Mouse (Mus musculus): ENCODE results near the gene Hist2h2ab. TPM values are rescaled to one million over a fixed set of nuclear protein-coding genes. Genes with fewer than 3 reads are reported as not detected.
A peak's percentile ranks its signal among the peaks of the same experiment; 100 is the strongest.
"Not testable (repeated sequence)": the region's sequence is repeated elsewhere in the genome, so short reads cannot be mapped to it uniquely, and the experiment has no call there.

Gene Hist2h2ab
- total RNA-seq, 2 experiments from 2014 or later = 16.5 to 17.3 TPM

DNA sequence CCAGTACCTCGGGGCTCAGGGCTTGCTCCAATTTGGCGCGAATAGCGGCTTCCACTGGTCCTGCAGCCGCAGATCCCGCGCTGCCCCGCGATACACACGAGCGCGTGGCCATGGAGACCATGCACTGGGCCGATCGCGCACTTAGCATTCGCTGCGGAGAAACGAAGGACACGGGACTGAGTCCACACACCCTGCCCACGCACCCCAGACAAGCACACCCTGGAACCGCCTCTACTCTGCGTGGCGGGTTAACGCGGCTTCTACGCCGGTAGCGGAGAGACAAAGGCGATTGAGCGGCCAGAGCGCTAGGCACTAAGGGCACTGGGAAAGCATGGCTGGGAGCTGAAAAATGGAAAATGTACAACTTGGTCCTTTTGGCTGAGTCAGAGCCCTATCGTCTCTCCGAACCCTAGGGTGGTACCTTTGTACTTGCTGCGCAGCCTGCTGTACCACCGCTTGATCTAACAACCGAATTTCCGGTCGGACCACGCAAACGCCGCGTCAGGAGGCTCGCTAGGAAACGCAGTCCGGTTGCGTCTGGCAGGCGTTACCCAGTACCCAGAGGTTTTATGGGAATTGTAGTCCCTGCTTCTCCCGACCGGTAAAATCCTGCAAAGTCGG is 22.4 kb upstream of the Hist2h2ab start:
- peak; percentile 88 to 94 for DNase-seq (ENCODE audit: low spot score in 2 of 2)

DNA sequence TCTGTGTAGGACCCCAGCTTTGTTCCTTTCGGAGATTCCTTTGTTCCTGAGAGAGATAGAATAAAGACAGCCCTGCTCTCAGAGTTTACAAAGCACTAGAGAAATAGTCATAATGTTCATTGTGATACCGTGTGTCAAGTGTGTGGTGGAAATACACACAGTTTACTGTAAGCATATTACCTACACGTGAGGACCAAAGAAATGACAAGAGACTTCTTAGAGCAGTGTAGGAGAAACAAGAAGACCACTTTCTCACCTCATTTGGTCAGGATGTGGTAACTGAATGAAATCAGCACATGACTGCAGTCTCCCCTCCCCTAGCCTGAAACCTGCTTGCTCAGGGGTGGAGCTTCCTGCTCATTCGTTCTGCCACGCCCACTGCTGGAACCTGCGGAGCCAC is 21.5 kb upstream of the Hist2h2ab start:
- DNase-seq (ENCODE audit: low spot score in 2 of 2) = no peak

DNA sequence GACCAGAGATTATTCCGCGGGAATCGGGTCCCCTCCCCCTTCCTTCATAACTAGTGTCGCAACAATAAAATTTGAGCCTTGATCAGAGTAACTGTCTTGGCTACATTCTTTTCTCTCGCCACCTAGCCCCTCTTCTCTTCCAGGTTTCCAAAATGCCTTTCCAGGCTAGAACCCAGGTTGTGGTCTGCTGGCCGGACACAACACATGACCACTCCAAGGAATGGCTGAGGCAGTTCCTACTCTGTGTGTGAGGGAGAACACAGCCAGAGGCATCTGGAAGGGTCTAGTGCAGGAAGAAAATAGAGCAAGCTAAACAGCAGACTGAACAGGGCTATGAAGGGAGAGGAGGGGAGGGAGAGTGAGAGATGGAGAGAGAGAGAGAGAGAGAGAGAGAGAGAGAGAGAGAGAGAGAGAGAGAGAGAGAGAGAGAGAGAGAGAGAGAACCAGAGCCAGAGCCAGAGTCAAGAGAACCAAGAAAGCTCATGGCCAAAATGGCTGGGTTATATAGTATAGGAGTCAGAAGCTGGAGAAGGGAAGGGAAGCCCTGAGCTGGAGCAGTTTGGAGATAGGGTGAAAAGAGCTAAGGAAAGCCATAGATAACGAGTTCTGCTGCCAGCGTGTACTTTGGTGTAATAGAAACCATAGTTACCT is 20.9 kb upstream of the Hist2h2ab start:
- DNase-seq (ENCODE audit: low spot score in 2 of 2) = not testable (repeated sequence)

DNA sequence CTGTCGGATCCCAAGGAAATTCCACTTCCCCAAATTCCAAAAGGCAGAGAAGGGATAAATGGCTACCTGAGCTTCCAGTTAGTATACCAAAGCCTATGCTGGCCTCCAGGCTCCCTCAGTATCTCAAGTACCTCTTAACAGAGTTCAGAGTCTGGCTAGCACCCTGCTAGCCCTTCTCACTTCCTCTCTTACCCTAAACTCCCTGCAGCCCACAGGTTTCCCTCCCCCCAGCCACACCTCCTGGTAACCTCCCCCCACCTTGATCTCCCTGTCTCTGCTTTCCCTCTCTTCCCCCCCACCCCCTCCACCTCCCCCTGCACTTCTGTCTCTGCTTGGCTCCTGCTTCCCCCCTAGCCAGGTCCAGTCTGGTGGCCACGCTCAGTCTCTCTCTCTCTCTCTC is 19.9 kb upstream of the Hist2h2ab start:
- DNase-seq (ENCODE audit: low spot score in 2 of 2) = no peak

DNA sequence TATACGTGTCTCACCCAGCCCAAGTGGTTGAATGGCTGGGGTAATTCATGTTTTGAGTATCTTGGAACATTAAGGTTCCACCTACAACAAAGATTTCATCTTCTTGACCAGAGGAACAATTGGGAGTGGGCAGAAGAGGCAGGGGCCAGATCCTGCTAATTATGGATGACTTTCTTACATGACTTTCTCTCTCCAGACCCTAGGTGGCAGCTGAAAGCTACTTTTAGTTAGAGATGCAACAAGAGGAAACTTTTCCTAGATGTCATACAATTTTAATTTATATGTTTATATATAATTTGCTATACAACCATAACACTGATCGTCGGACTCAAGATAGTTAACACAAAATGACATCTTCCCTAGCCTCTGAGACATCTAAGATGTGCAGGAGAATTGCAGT is 11.8 kb upstream of the Hist2h2ab start:
- DNase-seq (ENCODE audit: low spot score in 2 of 2) = no peak

- no peak for DNase-seq (ENCODE audit: low spot score in 2 of 2)
Measured at GRCm38 (mm10) chr3:96209242-96209641, 10.4 kb upstream of the Hist2h2ab start.

DNA sequence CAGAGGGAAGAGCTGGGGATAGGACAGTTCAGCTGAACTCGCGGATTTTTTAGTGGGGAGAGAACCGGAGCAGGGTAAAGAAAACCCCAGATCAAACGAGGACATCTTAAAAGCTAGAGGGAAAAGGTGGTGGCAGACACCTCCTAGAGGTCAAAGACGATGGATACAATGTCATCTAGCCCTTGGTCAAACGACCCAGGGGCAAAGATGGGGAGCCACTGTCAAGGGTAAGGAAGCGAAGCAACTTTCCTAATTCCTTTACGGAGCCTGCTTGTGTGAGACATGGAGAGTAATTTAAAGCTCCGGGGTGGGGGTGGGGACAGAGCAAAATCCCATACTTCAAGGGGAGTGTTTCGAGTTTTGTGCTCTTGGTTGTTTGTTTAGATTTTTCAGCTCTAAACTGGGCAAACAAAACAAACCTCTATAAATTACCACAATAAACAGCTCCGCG is 449 bp upstream of the Hist2h2ab start:
- peak in 1 of 2 experiments; percentile 20 for DNase-seq (ENCODE audit: low spot score in 2 of 2)

DNA sequence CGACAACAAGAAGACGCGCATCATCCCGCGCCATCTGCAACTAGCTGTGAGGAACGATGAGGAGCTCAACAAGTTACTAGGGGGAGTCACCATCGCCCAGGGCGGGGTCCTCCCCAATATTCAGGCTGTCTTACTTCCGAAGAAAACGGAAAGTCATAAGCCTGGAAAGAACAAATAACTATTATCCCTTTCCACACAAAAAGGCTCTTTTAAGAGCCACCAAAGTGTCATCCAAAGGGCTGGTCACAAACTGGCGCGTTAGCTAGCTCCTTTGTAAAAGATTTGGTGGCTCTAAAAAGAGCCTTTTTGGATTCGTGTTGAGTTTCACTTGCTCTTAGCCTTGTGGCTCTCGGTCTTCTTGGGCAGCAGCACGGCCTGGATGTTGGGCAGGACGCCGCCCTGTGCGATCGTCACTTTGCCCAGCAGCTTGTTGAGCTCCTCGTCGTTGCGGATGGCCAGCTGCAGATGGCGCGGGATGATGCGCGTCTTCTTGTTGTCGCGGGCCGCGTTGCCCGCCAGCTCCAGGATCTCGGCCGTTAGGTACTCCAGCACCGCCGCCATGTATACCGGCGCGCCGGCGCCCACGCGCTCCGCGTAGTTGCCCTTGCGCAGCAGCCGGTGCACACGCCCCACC is 583 bp downstream of the Hist2h2ab start:
- DNase-seq (ENCODE audit: low spot score in 2 of 2) = not testable (repeated sequence)

- DNase-seq (ENCODE audit: low spot score in 2 of 2) = peak; percentile 75 to 85
Measured at GRCm38 (mm10) chr3:96220765-96221639, 1.3 kb downstream of the Hist2h2ab start, which contains the start of the genes Hist2h2ac and Hist2h2be. TSS of gene Hist2h2ac (minus strand) at chr3:96220880. TSS of gene Hist2h2be (plus strand) at chr3:96221119.

GRCm38 (mm10) chr3:96221640-96222038 is 2.0 kb downstream of the Hist2h2ab start:
- DNase-seq (ENCODE audit: low spot score in 2 of 2) = no peak

- DNase-seq (ENCODE audit: low spot score in 2 of 2) = no peak
Measured at GRCm38 (mm10) chr3:96222774-96223173, 3.1 kb downstream of the Hist2h2ab start.

DNA sequence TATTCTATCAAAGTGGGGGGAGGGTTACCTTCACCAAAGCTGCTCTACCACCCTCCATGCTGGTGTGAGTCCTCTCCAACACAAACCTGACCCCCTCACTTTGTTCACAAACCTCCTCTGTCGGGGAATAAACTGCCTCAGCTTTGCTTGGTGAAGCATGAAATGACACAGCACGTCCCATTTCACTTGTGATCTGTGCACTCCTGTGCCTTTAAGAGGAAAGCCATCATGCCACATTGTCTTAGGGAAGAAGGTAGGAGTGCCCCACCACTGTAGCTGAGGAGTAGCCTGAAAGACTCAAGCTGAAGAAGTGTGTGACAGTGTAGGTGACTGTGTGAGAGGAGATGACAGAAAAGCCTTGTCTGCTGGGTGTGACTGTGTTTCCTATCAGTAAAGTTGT is 5.8 kb downstream of the Hist2h2ab start:
- DNase-seq (ENCODE audit: low spot score in 2 of 2) = no peak

DNA sequence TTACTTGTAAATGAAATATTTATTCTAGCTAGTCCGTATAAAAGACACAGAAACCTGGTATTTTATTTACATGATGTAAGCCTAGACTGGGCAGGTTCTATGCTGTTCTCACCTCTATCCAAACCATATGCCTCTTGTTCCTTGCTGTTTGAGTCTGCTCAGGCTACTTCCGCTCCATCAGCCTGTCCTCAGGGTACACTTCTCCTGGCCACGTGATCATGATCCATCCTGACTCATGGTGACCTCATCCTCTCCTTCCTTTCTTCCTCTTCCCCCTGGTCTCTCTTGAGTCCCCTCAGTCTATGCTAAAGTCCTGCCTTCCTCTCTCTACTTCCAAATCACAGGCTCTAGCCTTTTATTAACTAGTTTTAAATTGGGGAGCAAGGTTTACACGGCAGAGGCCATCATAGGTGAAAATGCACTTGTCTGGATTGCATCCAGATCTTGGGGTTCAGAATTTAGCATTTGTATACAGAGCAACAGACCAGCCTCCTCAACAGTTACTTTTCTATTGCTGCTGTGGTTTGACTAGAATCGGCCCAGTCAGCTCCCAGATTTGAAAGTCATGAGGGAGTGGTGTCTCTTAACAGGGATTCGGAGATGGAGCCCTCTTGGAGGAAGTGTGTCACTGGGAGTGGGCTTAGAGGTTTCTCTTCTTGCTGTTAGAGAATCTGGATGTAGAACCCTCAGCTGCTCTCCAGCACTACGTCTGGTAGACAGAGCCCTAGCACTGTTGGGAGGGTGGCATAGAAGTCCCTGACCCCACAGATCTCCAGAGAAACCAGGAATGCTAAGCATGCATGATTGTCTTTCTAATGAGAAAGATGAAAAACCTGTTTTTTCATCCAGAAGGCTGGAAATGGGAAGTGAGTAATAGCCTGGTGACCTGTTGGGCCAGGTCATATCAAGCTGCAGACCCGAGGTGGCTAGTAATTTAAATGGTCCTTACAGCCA is 7.3 kb downstream of the Hist2h2ab start:
- no peak for DNase-seq (ENCODE audit: low spot score in 2 of 2)

GRCm38 (mm10) chr3:96228828-96229227 is 9.2 kb downstream of the Hist2h2ab start:
- no peak for DNase-seq (ENCODE audit: low spot score in 2 of 2)

DNA sequence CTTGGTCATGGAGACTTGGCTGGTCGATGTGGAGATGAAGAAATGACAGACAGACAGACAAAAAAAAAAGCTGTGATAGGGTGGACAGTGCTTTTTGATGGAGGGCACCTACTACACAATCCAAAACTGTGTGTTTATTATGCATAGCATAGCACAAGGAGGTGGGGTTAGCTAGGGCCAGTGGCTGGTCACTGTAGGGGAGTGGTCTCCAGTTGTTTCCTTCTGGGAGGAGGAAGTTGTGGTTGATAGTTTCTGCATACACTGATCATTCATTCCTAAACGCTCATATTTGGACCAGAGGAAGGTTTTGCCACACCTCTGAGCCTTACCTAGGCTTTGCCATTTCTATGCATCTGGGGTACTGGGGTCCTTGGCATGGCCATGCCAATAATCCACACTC is 10.7 kb downstream of the Hist2h2ab start:
- DNase-seq (ENCODE audit: low spot score in 2 of 2) = no peak

DNA sequence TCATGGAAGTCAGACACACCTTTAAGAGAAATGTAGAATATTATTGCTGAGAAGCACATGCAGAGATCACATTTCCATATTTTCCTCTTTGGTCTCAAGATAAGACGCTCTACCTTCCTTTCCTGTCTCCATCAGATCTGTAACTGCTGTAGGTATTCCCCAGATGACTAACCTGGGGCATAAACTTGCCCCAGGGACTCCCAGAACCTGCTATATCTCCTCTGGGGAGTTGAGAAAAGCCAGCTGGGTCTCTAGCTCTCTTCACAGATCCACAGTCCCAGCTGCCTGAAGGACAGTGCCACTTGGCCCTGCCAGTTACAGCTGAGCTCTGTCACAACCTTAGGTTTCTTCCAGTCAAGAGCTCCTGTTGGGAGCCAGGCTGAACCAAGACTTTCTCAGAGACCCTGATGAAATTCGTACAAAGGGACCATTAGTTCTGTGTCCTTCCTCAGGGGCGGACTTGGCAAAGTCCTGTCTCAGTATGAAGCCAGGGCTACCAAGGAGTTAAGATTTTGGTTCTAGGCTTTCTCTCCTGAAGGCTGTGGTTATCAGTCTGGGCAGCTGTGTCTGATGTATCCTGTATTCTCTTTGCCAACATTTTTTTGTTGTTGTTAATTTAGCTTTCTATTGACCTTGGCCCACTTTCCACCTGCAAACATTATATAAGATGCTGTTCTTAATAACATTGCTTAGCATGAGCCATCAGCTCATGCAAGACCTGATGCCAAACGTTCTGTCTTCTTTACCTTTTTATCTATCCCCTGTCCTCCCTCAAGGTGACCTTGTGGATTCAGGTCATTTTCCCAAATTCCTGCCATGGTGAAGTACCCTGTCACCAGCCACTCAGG is 11.5 kb downstream of the Hist2h2ab start:
- no peak for DNase-seq (ENCODE audit: low spot score in 2 of 2)

DNA sequence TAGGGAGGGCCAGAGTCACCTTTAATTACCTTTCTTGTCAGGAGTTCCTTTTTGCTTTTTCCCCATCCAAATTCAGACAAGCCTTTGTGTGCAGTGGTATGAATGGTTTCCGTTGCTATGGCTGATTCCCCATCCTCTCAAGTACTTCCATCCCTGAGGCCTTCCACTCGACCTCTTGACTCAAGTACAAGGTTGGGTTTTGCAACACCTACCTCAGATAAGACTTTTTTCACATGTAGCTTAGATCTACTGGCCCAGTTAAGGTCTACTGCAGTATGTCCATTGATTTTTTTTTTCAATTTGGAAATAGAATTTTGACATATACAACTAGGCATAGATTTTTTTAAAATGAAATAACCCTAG is 12.1 kb downstream of the Hist2h2ab start:
- no peak for DNase-seq (ENCODE audit: low spot score in 2 of 2)

- no peak for DNase-seq (ENCODE audit: low spot score in 2 of 2)
Measured at GRCm38 (mm10) chr3:96234914-96235313, 15.2 kb downstream of the Hist2h2ab start.

GRCm38 (mm10) chr3:96235836-96236235 is 16.2 kb downstream of the Hist2h2ab start:
- DNase-seq (ENCODE audit: low spot score in 2 of 2) = no peak
